Mouse (Mus musculus): ENCODE measurements around the gene Cnih3. TPM values are rescaled to one million over a fixed set of nuclear protein-coding genes. Genes with fewer than 3 reads are reported as not detected.
A peak's percentile ranks its signal among the peaks of the same experiment; 100 is the strongest.

The Cnih3 gene
- polyA plus RNA-seq, 1 experiment from 2014 or later, result 0.17 TPM

DNA sequence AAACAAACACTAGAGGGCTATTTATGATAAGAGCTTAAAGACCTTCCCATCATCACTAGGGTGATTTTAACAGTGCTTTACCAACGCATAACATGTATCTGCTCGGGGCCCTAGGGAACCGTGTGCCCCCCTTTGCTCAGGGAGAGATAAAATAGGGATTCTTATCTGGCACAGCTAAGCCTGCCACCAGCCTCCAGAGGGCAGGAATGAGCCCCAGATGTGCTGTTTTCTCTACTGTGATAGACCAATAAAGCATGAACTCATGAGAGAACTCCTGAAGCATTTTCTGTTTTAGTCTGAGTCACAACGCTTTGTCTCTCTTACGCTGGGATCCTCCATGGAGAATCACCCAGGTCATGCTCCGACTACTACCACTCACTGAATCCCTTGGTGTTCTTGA is 15.6 kb upstream of the Cnih3 start:
- Histone ChIP-seq H3K4me3 (replicated peaks; ENCODE audit: low read length) (no peak overlapping the region), H3K4me1 (ENCODE audit: control insufficient read depth, insufficient read depth, low read length) (no peaks in the 10 kb centered on the region), H3K4me2 (ENCODE audit: low read depth, low read length) (no peak overlapping the region), H3K27ac (ENCODE audit: low read length) (no peak overlapping the region), H3K9ac (ENCODE audit: low read length) (no peak overlapping the region), H3K36me3 (ENCODE audit: control insufficient read depth, insufficient read depth, low read length) (no peaks in the 10 kb centered on the region), H3K9me3 (replicated peaks; ENCODE audit: control insufficient read depth, low read length) (no peaks in the 10 kb centered on the region), H3K27me3 (ENCODE audit: control insufficient read depth, insufficient read depth, low read length) (no peaks in the 10 kb centered on the region)
- 87% methylated on average over 6 of the region's 6 CpGs for WGBS
- ATAC-seq (ENCODE audit: insufficient read depth, low FRiP score), result no peak

- 85% methylated on average over 6 of the region's 6 CpGs for WGBS
- H3K4me1 ChIP-seq (ENCODE audit: control insufficient read depth, insufficient read depth, low read length), result no peaks in the 10 kb centered on the region
- no peaks in the 10 kb centered on the region for H3K27me3 ChIP-seq (ENCODE audit: control insufficient read depth, insufficient read depth, low read length)
- no peak overlapping the region for H3K4me3 ChIP-seq (replicated peaks; ENCODE audit: low read length)
- H3K36me3 ChIP-seq (ENCODE audit: control insufficient read depth, insufficient read depth, low read length), result no peaks in the 10 kb centered on the region
- H3K9ac ChIP-seq (ENCODE audit: low read length), result no peak overlapping the region
- ATAC-seq (ENCODE audit: insufficient read depth, low FRiP score), result no peak
- no peak overlapping the region for H3K4me2 ChIP-seq (ENCODE audit: low read depth, low read length)
- H3K27ac ChIP-seq (ENCODE audit: low read length), result no peak overlapping the region
- no peaks in the 10 kb centered on the region for H3K9me3 ChIP-seq (replicated peaks; ENCODE audit: control insufficient read depth, low read length)
These were observed 13.3 kb upstream of the Cnih3 start for GRCm38 (mm10) chr1:181339106-181339505.

GRCm38 (mm10) chr1:181345547-181345946 is 6.9 kb upstream of the Cnih3 start:
- no peak overlapping the region for H3K9ac ChIP-seq (ENCODE audit: low read length)
- ATAC-seq (ENCODE audit: insufficient read depth, low FRiP score), result peak; percentile 83
- H3K27ac ChIP-seq (ENCODE audit: low read length), result 0 out of 2 replicates have a peak overlapping the region, but pooled peaks have one; percentile 6
- H3K36me3 ChIP-seq (ENCODE audit: control insufficient read depth, insufficient read depth, low read length), result no peaks in the 10 kb centered on the region
- H3K9me3 ChIP-seq (replicated peaks; ENCODE audit: control insufficient read depth, low read length), result no peaks in the 10 kb centered on the region
- H3K4me3 ChIP-seq (replicated peaks; ENCODE audit: low read length), result no peak overlapping the region
- WGBS, result 16% methylated on average over 15 of the region's 15 CpGs
- no peaks in the 10 kb centered on the region for H3K27me3 ChIP-seq (ENCODE audit: control insufficient read depth, insufficient read depth, low read length)
- H3K4me2 ChIP-seq (ENCODE audit: low read depth, low read length), result no peak overlapping the region
- no peaks in the 10 kb centered on the region for H3K4me1 ChIP-seq (ENCODE audit: control insufficient read depth, insufficient read depth, low read length)

DNA sequence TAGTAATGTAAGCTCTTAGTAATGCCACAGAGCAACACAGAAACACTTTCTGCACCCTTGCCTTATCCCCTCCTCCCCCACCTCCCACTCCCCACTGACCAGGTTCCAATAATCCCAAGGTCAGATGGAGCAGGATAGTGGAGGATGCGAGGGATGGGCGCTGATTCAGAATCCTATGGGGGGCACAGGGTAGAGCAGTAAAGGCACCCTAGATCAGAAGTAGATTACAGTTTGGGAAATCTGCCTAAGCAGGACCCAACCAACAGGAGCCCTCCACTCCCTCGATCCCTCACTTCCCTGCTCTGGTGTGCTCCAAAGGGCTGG is 423 bp upstream of the Cnih3 start:
- no peak; the same call in 1 of the 2 replicates for ATAC-seq (ENCODE audit: insufficient read depth, low FRiP score)
- 8% methylated on average over 3 of the region's 3 CpGs for WGBS
- H3K27me3 ChIP-seq (ENCODE audit: control insufficient read depth, insufficient read depth, low read length), result peaks cover 27% of the 10 kb centered on the region

GRCm38 (mm10) chr1:181353200-181354097 is 1.0 kb downstream of the Cnih3 start:
- H3K9ac ChIP-seq (ENCODE audit: low read length), result peak overlapping the region; percentile 71; the same call in 1 of the 2 replicates
- H3K36me3 ChIP-seq (ENCODE audit: control insufficient read depth, insufficient read depth, low read length), result no peaks in the 10 kb centered on the region
- H3K4me1 ChIP-seq (ENCODE audit: control insufficient read depth, insufficient read depth, low read length), result peaks cover 15% of the 10 kb centered on the region; the same call in 1 of the 2 replicates
- 2% methylated on average over 33 of the region's 33 CpGs for WGBS
- H3K9me3 ChIP-seq (replicated peaks; ENCODE audit: control insufficient read depth, low read length), result no peaks in the 10 kb centered on the region
- no peak for ATAC-seq (ENCODE audit: insufficient read depth, low FRiP score)
- H3K27ac ChIP-seq (ENCODE audit: low read length), result no peak overlapping the region
- peak overlapping the region; percentile 56 for H3K4me3 ChIP-seq (replicated peaks; ENCODE audit: low read length)
- peak overlapping the region; percentile 99 for H3K4me2 ChIP-seq (ENCODE audit: low read depth, low read length)
- peaks cover 27% of the 10 kb centered on the region for H3K27me3 ChIP-seq (ENCODE audit: control insufficient read depth, insufficient read depth, low read length)

More for the DNA sequence above, 423 bp upstream of the Cnih3 start:
- peak overlapping the region; percentile 99 for H3K4me2 ChIP-seq (ENCODE audit: low read depth, low read length)
- H3K9me3 ChIP-seq (replicated peaks; ENCODE audit: control insufficient read depth, low read length), result no peaks in the 10 kb centered on the region
- peak overlapping the region; percentile 56 for H3K4me3 ChIP-seq (replicated peaks; ENCODE audit: low read length)
- H3K27ac ChIP-seq (ENCODE audit: low read length), result no peak overlapping the region
- H3K9ac ChIP-seq (ENCODE audit: low read length), result peak overlapping the region; percentile 71
- no peaks in the 10 kb centered on the region for H3K36me3 ChIP-seq (ENCODE audit: control insufficient read depth, insufficient read depth, low read length)
- peaks cover 15% of the 10 kb centered on the region; the same call in 1 of the 2 replicates for H3K4me1 ChIP-seq (ENCODE audit: control insufficient read depth, insufficient read depth, low read length)

DNA sequence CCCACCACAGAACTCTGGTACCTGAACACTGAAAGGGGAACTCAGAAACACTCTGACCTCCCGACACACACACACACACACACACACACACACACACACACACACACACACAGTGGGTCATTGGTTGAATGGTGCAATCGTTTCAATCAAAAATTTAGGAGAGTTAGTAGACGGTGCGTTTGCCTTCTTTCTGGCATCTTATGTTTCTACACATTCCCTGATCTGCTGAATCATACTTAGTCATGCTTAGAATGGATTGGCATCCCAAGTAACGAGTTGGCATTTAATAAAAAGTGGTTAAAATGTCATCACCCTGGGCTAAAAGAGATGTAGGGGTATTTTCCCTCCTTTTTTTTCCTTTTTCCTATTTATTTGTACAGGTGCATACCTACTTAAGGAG is 3.3 kb downstream of the Cnih3 start:
- ATAC-seq (ENCODE audit: insufficient read depth, low FRiP score), result no peak
- H3K4me2 ChIP-seq (ENCODE audit: low read depth, low read length), result no peak overlapping the region
- H3K9me3 ChIP-seq (replicated peaks; ENCODE audit: control insufficient read depth, low read length), result no peaks in the 10 kb centered on the region
- peaks cover 27% of the 10 kb centered on the region for H3K27me3 ChIP-seq (ENCODE audit: control insufficient read depth, insufficient read depth, low read length)
- no peaks in the 10 kb centered on the region for H3K36me3 ChIP-seq (ENCODE audit: control insufficient read depth, insufficient read depth, low read length)
- no peak overlapping the region for H3K9ac ChIP-seq (ENCODE audit: low read length)
- no peak overlapping the region for H3K4me3 ChIP-seq (replicated peaks; ENCODE audit: low read length)
- H3K27ac ChIP-seq (ENCODE audit: low read length), result no peak overlapping the region
- 81% methylated on average over 4 of the region's 5 CpGs for WGBS
- peaks cover 15% of the 10 kb centered on the region; the same call in 1 of the 2 replicates for H3K4me1 ChIP-seq (ENCODE audit: control insufficient read depth, insufficient read depth, low read length)

- no peak overlapping the region for H3K4me2 ChIP-seq (ENCODE audit: low read depth, low read length)
- H3K27me3 ChIP-seq (ENCODE audit: control insufficient read depth, insufficient read depth, low read length), result peaks cover 15% of the 10 kb centered on the region
- H3K4me3 ChIP-seq (replicated peaks; ENCODE audit: low read length), result no peak overlapping the region
- H3K36me3 ChIP-seq (ENCODE audit: control insufficient read depth, insufficient read depth, low read length), result no peaks in the 10 kb centered on the region
- ATAC-seq (ENCODE audit: insufficient read depth, low FRiP score), result no peak
- no peaks in the 10 kb centered on the region for H3K9me3 ChIP-seq (replicated peaks; ENCODE audit: control insufficient read depth, low read length)
- H3K27ac ChIP-seq (ENCODE audit: low read length), result no peak overlapping the region
- H3K4me1 ChIP-seq (ENCODE audit: control insufficient read depth, insufficient read depth, low read length), result peaks cover 8% of the 10 kb centered on the region; the same call in 1 of the 2 replicates
- WGBS, result 47% methylated on average over 2 of the region's 2 CpGs
- no peak overlapping the region for H3K9ac ChIP-seq (ENCODE audit: low read length)
These were observed 5.4 kb downstream of the Cnih3 start for GRCm38 (mm10) chr1:181357870-181358269.

- no peak overlapping the region for H3K4me2 ChIP-seq (ENCODE audit: low read depth, low read length)
- H3K4me1 ChIP-seq (ENCODE audit: control insufficient read depth, insufficient read depth, low read length), result peaks cover 3% of the 10 kb centered on the region; the same call in 1 of the 2 replicates
- no peak overlapping the region for H3K27ac ChIP-seq (ENCODE audit: low read length)
- no peaks in the 10 kb centered on the region for H3K36me3 ChIP-seq (ENCODE audit: control insufficient read depth, insufficient read depth, low read length)
- WGBS, result 37% methylated on average over 7 of the region's 7 CpGs
- H3K9ac ChIP-seq (ENCODE audit: low read length), result no peak overlapping the region
- peaks cover 8% of the 10 kb centered on the region for H3K27me3 ChIP-seq (ENCODE audit: control insufficient read depth, insufficient read depth, low read length)
- no peak for ATAC-seq (ENCODE audit: insufficient read depth, low FRiP score)
- H3K9me3 ChIP-seq (replicated peaks; ENCODE audit: control insufficient read depth, low read length), result no peaks in the 10 kb centered on the region
- H3K4me3 ChIP-seq (replicated peaks; ENCODE audit: low read length), result no peak overlapping the region
These were observed 6.1 kb downstream of the Cnih3 start for GRCm38 (mm10) chr1:181358526-181358925.

DNA sequence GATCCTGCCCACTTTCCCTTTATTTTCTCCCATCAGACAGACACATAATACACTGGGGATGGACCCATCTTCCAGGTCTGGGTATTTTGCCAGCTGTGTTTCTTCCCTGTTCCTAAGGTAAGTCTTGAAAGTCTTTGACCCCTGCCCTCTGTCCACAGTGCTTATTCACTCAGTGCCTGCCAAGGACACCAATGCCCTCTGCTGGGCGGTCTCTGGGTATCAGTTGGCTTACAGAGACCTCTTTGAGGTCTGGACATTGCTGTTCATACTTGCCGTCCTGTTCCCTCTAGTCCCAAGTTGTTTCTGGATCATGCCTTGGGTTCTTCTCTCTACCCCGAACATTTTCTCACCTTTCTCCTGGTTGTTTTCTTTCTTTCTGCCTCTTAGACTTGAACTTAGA is 8.3 kb downstream of the Cnih3 start:
- no peaks in the 10 kb centered on the region for H3K36me3 ChIP-seq (ENCODE audit: control insufficient read depth, insufficient read depth, low read length)
- H3K9me3 ChIP-seq (replicated peaks; ENCODE audit: control insufficient read depth, low read length), result no peaks in the 10 kb centered on the region
- no peak overlapping the region for H3K27ac ChIP-seq (ENCODE audit: low read length)
- H3K27me3 ChIP-seq (ENCODE audit: control insufficient read depth, insufficient read depth, low read length), result no peaks in the 10 kb centered on the region
- H3K4me2 ChIP-seq (ENCODE audit: low read depth, low read length), result no peak overlapping the region
- H3K4me3 ChIP-seq (replicated peaks; ENCODE audit: low read length), result no peak overlapping the region
- no peak overlapping the region for H3K9ac ChIP-seq (ENCODE audit: low read length)
- ATAC-seq (ENCODE audit: insufficient read depth, low FRiP score), result no peak
- no peaks in the 10 kb centered on the region for H3K4me1 ChIP-seq (ENCODE audit: control insufficient read depth, insufficient read depth, low read length)
- 75% methylated on average over 3 of the region's 3 CpGs for WGBS

Measured in stomach, embryonic 16.5 days (tissue).